Mouse (Mus musculus): ENCODE results near the gene Dgkz. TPM values are rescaled to one million over a fixed set of nuclear protein-coding genes. Genes with fewer than 3 reads are reported as not detected.

Gene Dgkz
- total RNA-seq, 4 experiments from 2014 or later = 414 to 471 (median 424) TPM

DNA sequence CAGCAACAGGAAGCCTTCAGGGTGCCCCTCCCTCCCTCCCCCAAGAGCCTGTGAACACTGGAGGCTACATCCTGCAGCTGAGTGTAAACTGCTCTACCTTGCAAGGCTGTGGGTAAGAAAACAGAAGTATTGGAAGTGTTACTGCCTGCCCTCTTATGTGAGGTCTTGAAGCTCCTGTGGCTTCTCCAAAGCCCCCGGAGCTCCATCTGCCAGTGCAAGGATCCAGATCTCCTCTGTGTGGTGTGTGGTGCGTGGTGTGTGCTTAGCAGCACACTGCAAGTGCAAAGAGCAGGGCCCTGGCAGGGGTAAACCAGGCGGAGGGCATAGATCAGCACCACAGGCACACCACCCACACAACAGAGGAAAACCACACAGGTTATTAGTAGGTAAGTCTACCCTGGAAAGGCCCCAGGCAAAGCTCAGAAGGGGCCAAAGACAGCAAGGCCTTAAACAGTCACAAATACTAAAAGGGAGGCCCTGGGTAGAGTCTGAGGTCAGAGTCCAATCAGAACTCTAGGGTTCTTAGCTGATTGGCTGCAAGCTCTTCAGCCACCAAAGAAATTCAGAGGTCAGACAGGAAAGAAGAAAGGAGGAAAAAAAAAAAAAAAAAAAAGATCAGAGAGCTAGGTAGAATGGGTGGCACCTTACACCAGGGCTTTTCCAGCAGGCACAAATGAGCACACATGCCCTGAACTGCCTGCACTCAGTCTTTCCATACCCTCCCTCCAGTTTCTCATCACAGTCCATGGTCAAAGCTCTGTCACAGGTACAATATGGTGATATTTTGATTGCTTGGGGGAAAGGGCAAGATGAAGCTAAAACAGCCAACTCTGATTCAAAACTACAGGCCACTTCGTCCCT lies 13.5 kb downstream of the Dgkz start:
- DNase-seq (ENCODE audit: low spot score in 2 of 2) = no peak

DNA sequence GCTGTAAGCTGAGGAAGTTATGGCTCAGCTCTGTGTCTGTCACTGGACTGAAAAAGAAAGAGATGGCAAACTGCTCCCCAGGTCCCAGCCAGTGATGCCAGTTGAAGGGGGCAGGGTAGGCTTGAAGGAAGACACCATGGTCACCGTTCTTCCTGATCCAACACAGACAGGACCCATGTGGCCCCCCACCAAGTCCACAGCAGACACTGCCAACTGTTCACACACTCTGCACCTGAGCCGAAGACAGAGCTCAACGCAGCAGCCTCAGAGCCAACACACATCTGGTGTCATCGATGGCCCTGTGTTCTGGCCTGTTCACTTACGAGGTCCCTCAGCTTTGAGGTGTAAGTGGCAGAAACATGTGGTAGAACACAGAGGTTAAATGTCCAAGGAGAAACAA lies 15.2 kb downstream of the Dgkz start:
- DNase-seq (ENCODE audit: low spot score in 2 of 2) = no peak

DNA sequence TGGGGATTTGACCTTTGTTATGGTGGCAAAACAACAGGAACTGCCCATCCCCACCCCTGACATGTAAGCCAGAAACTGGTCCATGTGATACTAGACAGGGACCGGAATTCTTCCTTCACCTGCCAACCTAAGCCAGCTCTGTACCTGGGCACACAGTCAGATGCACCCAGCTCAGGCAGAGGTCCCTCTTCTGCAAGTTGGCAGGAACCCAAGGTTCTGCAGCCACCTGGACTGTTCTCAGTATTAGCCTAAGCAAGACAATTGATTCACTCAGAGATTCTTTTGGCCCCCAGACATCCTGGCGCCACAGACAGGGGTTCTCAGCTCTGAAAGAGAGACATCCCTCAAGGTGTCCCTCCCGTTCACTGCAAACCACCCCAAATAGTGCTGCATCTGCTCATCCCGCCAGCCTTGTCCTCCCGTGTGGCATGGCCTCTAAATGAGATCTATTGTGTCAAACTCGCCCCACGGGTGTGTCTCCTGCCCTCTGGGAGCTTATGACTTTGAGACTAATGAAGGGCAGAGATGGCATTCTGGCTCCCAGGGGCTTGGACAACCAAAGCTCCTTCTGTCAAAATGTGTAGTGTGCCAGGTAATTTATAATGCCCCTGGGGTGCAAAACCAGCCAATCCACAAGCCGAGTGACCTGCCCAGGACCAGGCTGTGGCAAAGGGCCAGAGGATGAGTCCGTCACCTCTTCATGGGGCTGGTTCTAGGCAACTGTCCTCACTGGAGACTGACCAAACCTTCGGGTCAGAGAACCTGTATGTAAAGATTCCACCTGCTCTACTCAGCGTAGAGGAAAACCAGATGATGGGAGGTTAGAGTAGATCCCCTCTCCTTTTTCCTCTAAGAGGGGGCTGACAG lies 15.9 kb downstream of the Dgkz start:
- DNase-seq (ENCODE audit: low spot score in 2 of 2) = no peak

GRCm38 (mm10) chr2:91958701-91959457 lies 16.8 kb downstream of the Dgkz start:
- DNase-seq (ENCODE audit: low spot score in 2 of 2) = no peak

DNA sequence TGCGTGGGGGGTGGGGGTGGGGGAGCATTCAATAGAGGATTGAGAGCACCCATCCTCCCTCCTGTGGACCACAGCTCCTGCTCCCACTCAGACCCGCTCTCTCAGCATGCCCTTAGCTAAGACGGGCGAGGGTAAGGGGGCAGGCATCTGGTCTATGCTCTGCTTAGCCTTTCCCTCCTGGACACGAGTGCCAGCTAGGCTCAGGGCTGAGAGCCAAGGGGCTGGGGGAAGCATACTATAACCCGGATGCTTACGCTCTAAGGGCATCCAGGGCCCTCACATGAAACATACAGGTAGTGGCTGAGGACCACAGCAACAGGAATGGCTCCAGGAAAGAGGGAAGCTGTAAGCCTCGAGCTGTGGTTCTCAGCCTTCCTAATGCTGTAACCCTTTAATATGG lies 17.6 kb downstream of the Dgkz start:
- DNase-seq (ENCODE audit: low spot score in 2 of 2) = no peak

DNA sequence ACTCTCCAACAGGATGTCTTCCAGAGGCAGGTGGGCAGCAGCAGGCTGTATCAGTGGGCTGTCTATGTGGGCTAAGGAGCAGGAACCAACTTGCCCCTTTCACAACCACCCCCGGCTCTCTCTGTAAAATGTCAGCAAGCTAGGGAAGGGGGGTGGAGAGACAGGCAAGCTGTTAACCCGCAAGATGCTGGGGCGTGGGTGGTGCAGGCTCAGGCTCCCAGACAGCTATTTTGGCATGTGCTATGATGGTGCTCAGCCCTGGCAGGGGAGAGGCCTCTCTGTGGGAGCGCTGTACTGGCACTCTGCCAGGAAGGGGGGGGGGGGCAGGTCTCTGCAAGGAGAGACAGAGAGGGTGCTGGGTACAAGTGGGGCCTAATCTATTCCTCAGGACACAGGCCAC lies 18.6 kb downstream of the Dgkz start:
- DNase-seq (ENCODE audit: low spot score in 2 of 2) = peak in 1 of 2 experiments; percentile 97

DNA sequence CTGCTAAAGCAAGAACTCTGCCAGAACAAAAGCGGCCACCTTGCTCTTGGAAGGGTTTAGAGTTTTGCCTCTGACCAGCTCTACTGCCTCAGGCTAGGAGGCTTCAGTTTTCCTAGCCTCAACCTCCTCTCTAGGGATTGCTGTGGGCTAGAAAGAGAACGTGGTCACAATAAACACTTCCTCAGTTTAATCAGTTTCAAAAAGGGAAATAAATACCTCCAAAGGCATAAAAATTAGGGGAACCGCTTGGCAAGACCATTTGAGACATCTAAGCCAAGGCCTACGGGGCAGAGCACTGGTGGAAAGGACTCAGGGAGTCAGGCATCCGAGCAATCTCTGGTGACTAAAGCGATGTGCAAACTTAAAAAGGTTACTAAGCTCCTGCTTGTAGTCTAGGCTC lies 19.8 kb downstream of the Dgkz start:
- DNase-seq (ENCODE audit: low spot score in 2 of 2) = no peak

GRCm38 (mm10) chr2:91955121-91955591 lies 20.5 kb downstream of the Dgkz start:
- no peak for DNase-seq (ENCODE audit: low spot score in 2 of 2)

DNA sequence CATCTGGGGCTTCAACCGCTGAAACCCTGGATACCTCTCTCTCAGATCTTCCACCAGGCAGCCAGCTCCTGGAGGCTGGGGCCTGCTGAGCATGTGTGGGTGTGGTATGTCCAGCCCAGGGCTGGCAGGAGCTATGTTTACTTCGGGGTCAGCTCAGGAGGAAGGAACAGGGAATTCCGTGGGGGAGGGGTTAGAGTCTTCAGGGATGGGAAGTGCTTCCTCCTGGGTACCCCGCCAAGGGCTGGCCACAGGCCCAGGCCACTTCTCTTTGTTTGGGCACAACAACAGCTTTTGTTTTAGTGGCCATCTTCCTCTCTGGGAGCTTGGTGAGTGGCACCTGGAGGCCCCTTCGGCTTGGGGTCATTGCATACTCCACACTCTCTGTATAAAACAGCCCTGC lies 21.8 kb downstream of the Dgkz start:
- DNase-seq (ENCODE audit: low spot score in 2 of 2) = no peak

DNA sequence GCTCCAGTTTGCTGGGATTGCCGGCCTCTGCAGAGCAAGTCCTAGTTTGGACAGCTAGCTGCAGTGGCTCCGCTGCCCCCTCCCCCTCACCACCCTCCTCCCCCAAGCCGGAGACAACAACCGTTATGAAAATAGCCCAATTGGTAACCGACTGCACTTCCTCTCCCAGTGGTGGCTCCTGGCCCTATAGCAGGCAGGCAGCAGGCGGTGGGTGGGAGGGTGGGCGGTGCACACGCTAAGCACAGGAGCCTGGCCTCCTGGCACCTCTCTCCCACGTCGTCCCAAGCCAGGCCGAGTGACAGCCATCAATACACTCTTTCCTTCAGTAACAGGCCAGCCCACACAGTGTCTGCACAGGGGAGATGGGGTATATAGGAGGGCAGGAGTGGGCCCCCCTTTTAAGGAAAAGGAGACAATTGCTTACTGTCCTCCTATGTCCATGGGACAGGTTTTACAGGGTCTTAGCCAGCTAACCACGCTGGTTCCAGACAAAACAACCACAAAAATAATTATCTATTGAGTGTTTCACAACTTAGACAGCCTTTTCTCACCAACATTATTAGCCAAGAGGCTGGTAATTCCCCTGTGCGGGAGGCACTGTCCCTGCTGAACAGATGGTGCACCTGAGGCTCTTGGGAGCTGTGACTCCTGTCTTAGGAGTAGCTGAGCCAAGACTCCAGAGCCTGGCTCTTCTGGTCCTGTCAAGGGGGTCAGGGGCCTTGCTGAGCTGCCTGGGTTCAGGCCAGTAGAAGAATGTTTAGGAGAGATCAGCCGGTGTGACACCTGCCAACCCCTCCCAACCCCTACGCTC lies 25.2 kb downstream of the Dgkz start:
- DNase-seq (ENCODE audit: low spot score in 2 of 2) = no peak

DNA sequence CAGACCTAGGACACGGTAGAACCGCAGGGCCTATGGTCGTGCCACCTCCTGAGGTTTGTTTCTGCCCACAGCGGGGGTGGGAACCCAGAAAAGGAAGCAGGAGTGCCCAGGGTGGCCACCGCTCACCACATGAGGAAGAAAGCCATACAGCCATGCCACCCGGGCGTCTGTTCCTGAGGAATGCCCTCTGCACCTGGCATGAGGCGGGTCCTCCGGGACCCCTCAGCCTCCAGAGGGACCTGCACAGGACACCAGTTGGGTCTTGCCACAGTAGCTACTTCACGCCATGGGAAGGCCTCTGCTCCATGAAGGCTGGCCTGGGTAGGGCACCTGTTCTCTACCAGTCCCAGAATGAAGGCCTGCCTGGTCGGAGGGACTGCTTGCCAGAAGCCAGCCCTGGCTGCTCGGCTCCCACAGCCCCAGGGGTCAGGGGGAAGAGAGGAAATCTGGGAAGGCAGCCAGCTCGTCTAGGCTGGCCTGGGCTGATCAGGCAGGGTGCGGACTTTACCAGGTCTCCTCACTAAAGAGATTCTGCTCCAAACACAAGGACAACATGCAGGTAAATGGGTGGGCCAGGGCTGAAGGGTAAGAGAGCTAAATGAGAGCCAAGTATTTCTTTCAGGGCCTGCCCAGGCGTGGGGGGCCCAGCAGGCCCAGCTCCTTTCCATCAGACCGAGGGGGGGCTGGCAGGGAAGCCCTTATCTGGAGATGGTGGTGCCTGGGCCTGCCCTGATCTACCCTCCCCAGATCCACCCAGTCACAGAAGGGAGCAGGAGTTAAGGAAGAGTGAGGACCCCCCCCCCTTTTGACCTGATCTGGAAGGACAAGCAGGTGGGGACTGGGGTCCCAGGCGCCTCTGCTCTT lies 26.0 kb downstream of the Dgkz start:
- DNase-seq (ENCODE audit: low spot score in 2 of 2) = no peak

- DNase-seq (ENCODE audit: low spot score in 2 of 2) = no peak
Observed at GRCm38 (mm10) chr2:91948792-91949241, 26.8 kb downstream of the Dgkz start.

GRCm38 (mm10) chr2:91948151-91948509 lies 27.5 kb downstream of the Dgkz start:
- DNase-seq (ENCODE audit: low spot score in 2 of 2) = no peak

- no peak for DNase-seq (ENCODE audit: low spot score in 2 of 2)
Observed at GRCm38 (mm10) chr2:91947397-91948150, 28.1 kb downstream of the Dgkz start.

DNA sequence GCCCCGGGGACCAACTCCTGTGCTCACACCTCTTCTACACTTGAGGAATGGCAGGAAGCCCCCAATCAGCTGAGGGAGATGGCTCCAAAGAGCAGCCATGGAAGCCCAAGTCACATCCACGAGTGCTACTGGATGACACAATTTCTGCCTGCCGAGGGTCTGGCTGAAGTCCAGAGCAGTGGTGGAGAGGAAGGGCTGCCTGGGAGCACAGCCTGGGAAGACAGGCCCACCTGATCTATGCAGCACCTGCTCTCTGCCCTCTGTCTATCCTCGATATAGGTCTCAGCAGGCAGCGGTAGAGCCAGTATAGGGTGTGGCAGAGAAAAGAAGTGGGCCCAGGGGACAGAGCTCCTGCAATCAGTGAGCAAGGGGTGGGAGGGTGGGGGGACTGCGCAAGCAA lies 28.8 kb downstream of the Dgkz start:
- DNase-seq (ENCODE audit: low spot score in 2 of 2) = no peak

GRCm38 (mm10) chr2:91945483-91945882 lies 30.2 kb downstream of the Dgkz start, which contains the start of gene Gm9821:
TSS of gene Gm9821 (plus strand) at chr2:91945703.
- DNase-seq (ENCODE audit: low spot score in 2 of 2) = no peak

DNA sequence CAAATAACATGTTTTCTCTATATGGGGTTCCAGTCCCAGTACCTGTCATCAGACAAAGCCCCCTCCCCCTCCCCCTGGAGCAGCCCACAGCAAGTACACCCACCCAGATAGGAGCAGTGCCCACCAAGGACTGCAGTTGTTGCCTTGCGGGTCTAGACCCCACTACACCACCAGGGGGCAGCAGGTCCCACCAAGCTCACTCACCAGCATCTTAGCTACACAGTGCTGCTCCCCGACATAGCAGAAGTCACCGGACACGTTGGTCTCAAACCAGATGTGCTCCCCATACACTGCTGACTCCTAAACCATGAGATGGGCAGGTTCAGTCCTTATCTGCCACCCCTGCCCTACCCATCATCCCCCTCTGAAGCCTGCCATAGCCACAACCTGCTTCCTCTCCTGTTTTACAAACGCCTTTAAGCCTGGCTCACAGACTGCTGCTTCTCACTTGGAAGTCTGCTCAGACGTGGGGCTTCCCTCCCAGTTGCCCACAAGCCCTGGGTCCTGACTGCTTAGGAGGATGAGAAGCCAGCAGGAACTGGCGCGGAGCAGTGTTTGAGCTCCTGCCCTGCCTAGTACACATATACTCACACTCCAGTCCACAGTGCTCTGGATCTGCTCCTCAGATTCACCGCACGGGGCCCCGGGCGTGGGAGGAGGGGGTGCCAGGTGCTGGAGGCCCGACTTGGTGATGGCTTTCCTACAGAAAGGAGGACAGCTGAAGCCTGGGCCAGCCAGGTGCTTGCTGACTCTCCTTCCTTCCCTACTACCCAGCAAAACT lies 31.3 kb downstream of the Dgkz start:
- DNase-seq (ENCODE audit: low spot score in 2 of 2) = no peak

GRCm38 (mm10) chr2:91942356-91942755 lies 33.3 kb downstream of the Dgkz start:
- DNase-seq (ENCODE audit: low spot score in 2 of 2) = no peak
